Mouse (Mus musculus): ENCODE measurements around the gene Specc1l. TPM values are rescaled to one million over a fixed set of nuclear protein-coding genes. Genes with fewer than 3 reads are reported as not detected.
"Not testable (repeated sequence)": the region's sequence is repeated elsewhere in the genome, so short reads cannot be mapped to it uniquely, and the experiment has no call there.

Gene Specc1l
- polyA plus RNA-seq, 1 experiment: 15.6 TPM

DNA sequence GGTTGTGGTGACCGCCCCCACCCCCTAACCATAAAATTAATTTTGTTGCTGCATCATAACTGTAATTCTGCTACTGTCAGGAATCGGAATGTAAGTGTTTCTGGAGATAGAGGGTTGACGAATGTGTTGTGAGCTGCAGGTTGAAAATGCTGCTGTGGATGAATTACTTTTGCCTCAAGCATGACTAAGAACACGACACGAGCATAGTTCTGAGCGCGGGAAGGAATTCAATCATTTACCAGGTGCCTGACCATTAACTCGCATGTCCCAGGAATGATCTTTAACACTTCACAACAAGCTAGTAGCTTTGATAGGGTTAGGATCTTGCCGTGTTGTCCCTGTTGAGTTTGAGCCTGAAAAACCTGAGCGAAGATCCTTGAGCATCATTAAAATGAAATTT lies 125.4 kb downstream of the Specc1l start:
- peak; percentile 81 for DNase-seq
- Histone ChIP-seq H3K4me1 (ENCODE audit: control insufficient read depth, insufficient read depth, low read length) (peaks cover 18% of the 10 kb centered on the region), H3K36me3 (ENCODE audit: control insufficient read depth, insufficient read depth, low read length) (no peaks in the 10 kb centered on the region), H3K4me3 (ENCODE audit: insufficient read depth, low read depth, low read length) (no peak overlapping the region), H3K27ac (ENCODE audit: insufficient read depth, low read depth, low read length) (no peak overlapping the region), H3K27me3 (replicated peaks; ENCODE audit: control insufficient read depth, insufficient read depth, low read length) (no peaks in the 10 kb centered on the region)
- 39% methylated on average over 10 of the region's 10 CpGs for WGBS
- TF ChIP-seq POLR2A (IDR thresholded peaks at IDR 0.05; ENCODE audit: low read depth, low read length) (no peak), CTCF (conservative IDR thresholded peaks at IDR 0.05; ENCODE audit: insufficient read depth, insufficient read length, low read depth, low read length) (no peak)

DNA sequence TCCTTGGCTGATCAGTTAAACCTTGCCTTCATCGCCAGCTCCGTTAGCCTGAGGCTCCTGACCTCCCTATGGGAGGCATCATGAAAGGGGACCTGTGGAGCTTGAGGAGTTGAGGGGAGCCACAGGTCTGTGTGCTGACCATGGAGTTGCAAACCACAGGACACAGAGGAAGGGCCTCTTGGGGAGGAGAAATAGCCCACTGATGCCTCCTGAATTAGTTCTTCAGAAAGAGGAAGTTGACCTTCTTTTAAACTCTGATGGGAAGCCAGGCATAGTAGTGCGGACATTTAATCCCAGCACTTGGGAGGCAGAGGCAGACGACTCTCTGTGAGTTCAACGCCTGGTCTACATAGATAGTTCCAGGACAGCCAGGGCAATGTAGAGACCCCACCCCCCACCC lies 127.0 kb downstream of the Specc1l start:
- Histone ChIP-seq H3K27me3 (replicated peaks; ENCODE audit: control insufficient read depth, insufficient read depth, low read length) (no peaks in the 10 kb centered on the region), H3K4me1 (ENCODE audit: control insufficient read depth, insufficient read depth, low read length) (peaks cover 18% of the 10 kb centered on the region), H3K36me3 (ENCODE audit: control insufficient read depth, insufficient read depth, low read length) (no peaks in the 10 kb centered on the region), H3K27ac (ENCODE audit: insufficient read depth, low read depth, low read length) (no peak overlapping the region), H3K4me3 (ENCODE audit: insufficient read depth, low read depth, low read length) (no peak overlapping the region)
- no peak for DNase-seq
- WGBS: 84% methylated on average over 5 of the region's 5 CpGs
- no peak for TF ChIP-seq CTCF (conservative IDR thresholded peaks at IDR 0.05; ENCODE audit: insufficient read depth, insufficient read length, low read depth, low read length)
- TF ChIP-seq POLR2A (IDR thresholded peaks at IDR 0.05; ENCODE audit: low read depth, low read length): no peak

DNA sequence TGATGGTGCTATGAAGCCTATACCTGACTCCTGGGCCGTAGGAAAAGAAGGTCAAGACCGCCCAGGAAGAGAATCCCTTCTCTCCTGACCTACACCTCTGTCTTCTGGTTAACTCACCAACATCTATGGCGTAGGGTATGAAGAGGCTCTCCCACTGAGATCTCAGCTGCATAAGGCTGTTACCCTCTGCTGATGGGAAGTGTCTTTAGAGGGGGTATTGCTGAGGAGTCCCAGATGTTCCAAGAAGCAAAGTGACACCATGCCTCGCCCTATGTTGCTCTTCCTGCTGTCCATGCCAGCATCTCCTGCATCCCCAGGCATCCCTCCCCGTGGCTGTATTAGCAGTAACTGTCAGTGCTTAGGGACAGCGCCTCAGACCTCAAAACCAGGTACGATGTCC lies 127.5 kb downstream of the Specc1l start:
- WGBS: 89% methylated on average over 7 of the region's 7 CpGs
- no peak overlapping the region for H3K4me3 ChIP-seq (ENCODE audit: insufficient read depth, low read depth, low read length)
- H3K36me3 ChIP-seq (ENCODE audit: control insufficient read depth, insufficient read depth, low read length): no peaks in the 10 kb centered on the region
- no peaks in the 10 kb centered on the region for H3K27me3 ChIP-seq (replicated peaks; ENCODE audit: control insufficient read depth, insufficient read depth, low read length)
- DNase-seq: no peak
- no peak for TF ChIP-seq POLR2A (IDR thresholded peaks at IDR 0.05; ENCODE audit: low read depth, low read length)
- TF ChIP-seq CTCF (conservative IDR thresholded peaks at IDR 0.05; ENCODE audit: insufficient read depth, insufficient read length, low read depth, low read length): no peak
- H3K4me1 ChIP-seq (ENCODE audit: control insufficient read depth, insufficient read depth, low read length): peaks cover 18% of the 10 kb centered on the region
- no peak overlapping the region for H3K27ac ChIP-seq (ENCODE audit: insufficient read depth, low read depth, low read length)

DNA sequence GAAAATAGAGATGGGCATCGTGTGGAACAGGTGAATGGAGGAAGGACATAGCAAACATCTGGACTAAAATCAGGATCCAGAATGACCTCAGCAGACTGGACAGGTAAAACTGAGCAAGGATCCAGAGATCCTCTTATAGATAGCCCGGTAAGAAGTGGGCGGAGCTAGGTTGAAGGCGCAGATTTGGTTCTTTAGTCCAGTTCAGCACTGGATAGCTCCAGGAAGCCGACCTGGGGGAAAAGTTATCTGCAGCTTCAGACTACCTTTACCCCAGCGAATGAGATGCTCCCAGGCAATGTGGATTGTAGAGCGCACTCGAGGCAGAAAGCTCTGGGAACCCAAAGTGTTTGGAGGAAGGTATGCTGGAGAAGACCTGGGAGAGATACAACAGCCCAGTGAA lies 130.1 kb downstream of the Specc1l start:
- no peak overlapping the region for H3K27ac ChIP-seq (ENCODE audit: insufficient read depth, low read depth, low read length)
- no peak for TF ChIP-seq POLR2A (IDR thresholded peaks at IDR 0.05; ENCODE audit: low read depth, low read length)
- no peak for TF ChIP-seq CTCF (conservative IDR thresholded peaks at IDR 0.05; ENCODE audit: insufficient read depth, insufficient read length, low read depth, low read length)
- 39% methylated on average over 8 of the region's 8 CpGs for WGBS
- no peaks in the 10 kb centered on the region for H3K36me3 ChIP-seq (ENCODE audit: control insufficient read depth, insufficient read depth, low read length)
- no peak overlapping the region for H3K4me3 ChIP-seq (ENCODE audit: insufficient read depth, low read depth, low read length)
- no peak for DNase-seq
- no peaks in the 10 kb centered on the region for H3K27me3 ChIP-seq (replicated peaks; ENCODE audit: control insufficient read depth, insufficient read depth, low read length)
- peaks cover 10% of the 10 kb centered on the region for H3K4me1 ChIP-seq (ENCODE audit: control insufficient read depth, insufficient read depth, low read length)

DNA sequence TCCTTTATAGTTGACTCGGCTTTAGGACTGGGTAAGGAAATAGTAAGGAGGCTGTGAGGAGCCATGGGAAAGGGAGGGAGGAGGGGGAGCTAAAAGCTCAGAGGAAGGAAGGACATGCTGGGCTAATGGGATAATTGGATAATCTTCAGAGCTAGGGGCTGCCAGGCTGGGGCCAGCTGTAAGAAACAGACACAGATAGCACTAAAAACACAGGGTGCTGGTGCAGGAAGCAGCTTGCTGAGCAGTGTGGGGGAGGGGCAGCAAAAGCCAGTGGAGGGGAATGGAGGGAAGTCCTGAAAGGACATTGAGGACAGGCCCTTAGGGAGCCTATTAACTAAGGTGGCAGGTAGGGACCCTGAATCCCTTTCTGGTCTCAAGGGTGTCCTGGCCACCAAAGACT lies 132.7 kb downstream of the Specc1l start:
- WGBS: 68% methylated on average over 1 of the region's 1 CpGs
- H3K27me3 ChIP-seq (replicated peaks; ENCODE audit: control insufficient read depth, insufficient read depth, low read length); H3K4me3 ChIP-seq (ENCODE audit: insufficient read depth, low read depth, low read length); H3K4me1 ChIP-seq (ENCODE audit: control insufficient read depth, insufficient read depth, low read length); DNase-seq; H3K27ac ChIP-seq (ENCODE audit: insufficient read depth, low read depth, low read length); H3K36me3 ChIP-seq (ENCODE audit: control insufficient read depth, insufficient read depth, low read length): not testable (repeated sequence)

DNA sequence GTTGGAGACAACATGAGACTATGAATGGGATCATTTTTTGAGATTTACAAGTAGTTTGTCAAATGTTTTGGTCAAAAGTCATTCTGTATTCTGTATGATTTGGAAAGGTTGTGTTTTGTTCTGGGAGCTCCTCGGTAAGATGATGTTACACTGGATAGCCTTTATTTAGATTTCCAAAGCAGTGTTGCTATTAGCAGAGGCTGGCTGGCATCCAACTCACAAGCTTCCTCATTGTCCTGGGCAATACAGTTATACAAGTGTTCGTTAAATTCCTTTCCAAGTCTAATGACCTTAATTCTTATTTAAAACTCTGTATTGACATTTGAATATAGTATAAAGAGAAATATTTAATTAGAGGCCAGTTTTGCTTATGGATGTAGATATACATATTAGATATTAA lies 133.4 kb downstream of the Specc1l start:
- no peak overlapping the region for H3K27ac ChIP-seq (ENCODE audit: insufficient read depth, low read depth, low read length)
- WGBS: 43% methylated on average over 2 of the region's 2 CpGs
- H3K36me3 ChIP-seq (ENCODE audit: control insufficient read depth, insufficient read depth, low read length): no peaks in the 10 kb centered on the region
- no peaks in the 10 kb centered on the region for H3K27me3 ChIP-seq (replicated peaks; ENCODE audit: control insufficient read depth, insufficient read depth, low read length)
- no peak for TF ChIP-seq POLR2A (IDR thresholded peaks at IDR 0.05; ENCODE audit: low read depth, low read length)
- TF ChIP-seq CTCF (conservative IDR thresholded peaks at IDR 0.05; ENCODE audit: insufficient read depth, insufficient read length, low read depth, low read length): no peak
- no peaks in the 10 kb centered on the region for H3K4me1 ChIP-seq (ENCODE audit: control insufficient read depth, insufficient read depth, low read length)
- no peak overlapping the region for H3K4me3 ChIP-seq (ENCODE audit: insufficient read depth, low read depth, low read length)
- DNase-seq: no peak

DNA sequence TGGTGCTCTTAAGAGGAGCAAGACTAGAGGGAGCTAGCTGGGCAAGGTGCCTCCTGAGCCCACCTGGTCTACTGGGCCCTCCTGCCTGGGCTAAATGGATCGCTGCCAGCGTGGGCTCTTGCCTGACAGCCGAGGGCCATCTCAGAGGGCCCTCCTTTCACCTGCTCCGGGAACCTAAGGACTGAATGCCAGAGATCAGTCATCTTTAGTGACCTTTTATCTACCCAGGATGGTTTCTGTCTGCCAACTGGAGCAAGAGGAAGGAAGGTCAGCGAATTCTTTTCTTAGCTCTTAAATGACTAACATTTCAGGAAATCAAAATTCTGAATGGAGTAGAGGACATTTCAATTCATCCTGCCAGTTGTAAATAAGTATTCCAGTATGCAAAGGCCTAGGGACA lies 138.7 kb downstream of the Specc1l start:
- Histone ChIP-seq H3K4me1 (ENCODE audit: control insufficient read depth, insufficient read depth, low read length) (no peaks in the 10 kb centered on the region), H3K4me3 (ENCODE audit: insufficient read depth, low read depth, low read length) (no peak overlapping the region), H3K27me3 (replicated peaks; ENCODE audit: control insufficient read depth, insufficient read depth, low read length) (no peaks in the 10 kb centered on the region), H3K27ac (ENCODE audit: insufficient read depth, low read depth, low read length) (no peak overlapping the region), H3K36me3 (ENCODE audit: control insufficient read depth, insufficient read depth, low read length) (no peaks in the 10 kb centered on the region)
- 65% methylated on average over 5 of the region's 5 CpGs for WGBS
- peak; percentile 28 for DNase-seq
- TF ChIP-seq CTCF (conservative IDR thresholded peaks at IDR 0.05; ENCODE audit: insufficient read depth, insufficient read length, low read depth, low read length) (no peak), POLR2A (IDR thresholded peaks at IDR 0.05; ENCODE audit: low read depth, low read length) (no peak)

DNA sequence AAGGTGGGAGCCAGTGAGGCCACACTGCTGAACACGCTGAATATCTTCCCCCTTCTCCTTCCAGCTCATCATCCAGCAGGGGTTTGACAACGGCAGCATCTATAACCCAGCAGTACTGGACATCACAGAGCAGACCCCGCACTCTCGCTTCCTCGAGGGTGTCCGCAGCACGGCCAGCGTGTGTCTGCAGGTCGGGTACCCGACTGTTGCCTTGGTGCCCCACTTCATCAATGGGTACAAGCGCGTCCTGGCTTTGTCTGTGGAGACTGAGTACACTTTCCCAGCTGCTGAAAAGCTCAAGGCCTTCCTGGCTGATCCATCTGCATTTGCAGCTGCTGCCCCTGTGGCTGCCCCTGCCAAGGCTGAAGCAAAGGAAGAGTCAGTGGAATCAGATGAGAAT lies 140.7 kb downstream of the Specc1l start:
- H3K4me1 ChIP-seq (ENCODE audit: control insufficient read depth, insufficient read depth, low read length): no peaks in the 10 kb centered on the region
- DNase-seq: no peak
- WGBS: 97% methylated on average over 12 of the region's 12 CpGs
- H3K36me3 ChIP-seq (ENCODE audit: control insufficient read depth, insufficient read depth, low read length): no peaks in the 10 kb centered on the region
- TF ChIP-seq POLR2A (IDR thresholded peaks at IDR 0.05; ENCODE audit: low read depth, low read length) (no peak), CTCF (conservative IDR thresholded peaks at IDR 0.05; ENCODE audit: insufficient read depth, insufficient read length, low read depth, low read length) (no peak)
- H3K27ac ChIP-seq (ENCODE audit: insufficient read depth, low read depth, low read length): no peak overlapping the region
- H3K27me3 ChIP-seq (replicated peaks; ENCODE audit: control insufficient read depth, insufficient read depth, low read length): no peaks in the 10 kb centered on the region
- H3K4me3 ChIP-seq (ENCODE audit: insufficient read depth, low read depth, low read length): no peak overlapping the region

DNA sequence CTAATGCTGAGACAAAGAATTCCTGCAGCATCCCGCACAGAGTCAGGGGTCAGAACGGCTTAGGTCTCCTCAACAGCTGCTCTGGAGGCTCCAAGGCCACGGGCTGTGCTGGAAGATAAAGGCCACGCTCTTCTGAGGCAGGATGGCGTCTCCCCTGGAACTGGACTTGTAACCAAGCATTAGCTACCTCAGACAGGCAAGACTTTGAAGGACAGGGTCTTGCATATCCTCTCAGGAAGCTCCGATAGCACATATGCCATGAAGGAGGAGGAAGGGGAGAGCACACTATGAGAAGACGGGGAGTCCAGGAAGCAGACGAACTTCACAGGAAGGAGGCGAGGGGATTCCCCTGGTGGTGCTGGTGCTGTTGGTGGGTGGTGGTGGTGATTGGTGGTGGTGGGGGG lies 142.0 kb downstream of the Specc1l start:
- H3K27ac ChIP-seq (ENCODE audit: insufficient read depth, low read depth, low read length); DNase-seq; H3K4me3 ChIP-seq (ENCODE audit: insufficient read depth, low read depth, low read length); H3K36me3 ChIP-seq (ENCODE audit: control insufficient read depth, insufficient read depth, low read length); H3K27me3 ChIP-seq (replicated peaks; ENCODE audit: control insufficient read depth, insufficient read depth, low read length); H3K4me1 ChIP-seq (ENCODE audit: control insufficient read depth, insufficient read depth, low read length): not testable (repeated sequence)
- 62% methylated on average over 9 of the region's 9 CpGs for WGBS
